Mouse (Mus musculus) mouse trophoblast stem cell (cell line): ENCODE results near the gene Entpd2.
"Not testable (repeated sequence)": the region's sequence is repeated elsewhere in the genome, so short reads cannot be mapped to it uniquely, and the experiment has no call there.

Experiments
- in situ Hi-C, 2 experiments: fragments of 300-500 bp; cut with MseI, MboI; formaldehyde crosslinking; loops; 2 replicates in 1 of 2; 3 replicates in 1 of 2; pipeline ENCODE4 v1.15.1; 2025

The Entpd2 gene

GRCm38 (mm10) chr2:25394281-25395221 is 1.1 kb upstream of the Entpd2 start:
- in situ Hi-C loops = no loop called here

DNA sequence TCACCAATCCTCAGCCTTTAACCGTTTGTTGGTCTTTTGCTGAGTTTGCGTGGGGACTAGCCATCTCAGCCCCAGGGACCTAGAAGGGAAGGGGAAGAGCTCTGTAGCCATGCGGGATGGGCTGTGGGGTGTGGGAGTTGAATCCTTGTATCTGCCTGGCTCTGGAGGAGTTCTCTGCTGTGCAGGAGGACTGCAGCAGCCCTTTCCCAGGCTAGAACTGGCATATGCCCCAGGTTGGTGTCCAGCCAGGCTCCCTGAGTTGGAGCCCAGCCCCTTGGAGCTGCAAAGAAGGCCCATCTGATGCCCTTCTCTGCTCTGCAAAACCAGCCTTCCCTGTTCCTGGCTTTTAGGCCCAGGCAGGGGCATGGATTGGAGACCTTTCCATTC is 916 bp downstream of the Entpd2 start:
- in situ Hi-C loops = no loop called here

- in situ Hi-C loops = no loop called here
These were observed 1.3 kb downstream of the Entpd2 start for GRCm38 (mm10) chr2:25397010-25397409.

GRCm38 (mm10) chr2:25398065-25398464 is 2.4 kb downstream of the Entpd2 start:
- in situ Hi-C loops = no loop called here

GRCm38 (mm10) chr2:25399051-25399450 is 3.4 kb downstream of the Entpd2 start, which contains the start of gene Npdc1:
TSS of gene Npdc1 (plus strand) at chr2:25399351.
- in situ Hi-C loops = no loop called here

DNA sequence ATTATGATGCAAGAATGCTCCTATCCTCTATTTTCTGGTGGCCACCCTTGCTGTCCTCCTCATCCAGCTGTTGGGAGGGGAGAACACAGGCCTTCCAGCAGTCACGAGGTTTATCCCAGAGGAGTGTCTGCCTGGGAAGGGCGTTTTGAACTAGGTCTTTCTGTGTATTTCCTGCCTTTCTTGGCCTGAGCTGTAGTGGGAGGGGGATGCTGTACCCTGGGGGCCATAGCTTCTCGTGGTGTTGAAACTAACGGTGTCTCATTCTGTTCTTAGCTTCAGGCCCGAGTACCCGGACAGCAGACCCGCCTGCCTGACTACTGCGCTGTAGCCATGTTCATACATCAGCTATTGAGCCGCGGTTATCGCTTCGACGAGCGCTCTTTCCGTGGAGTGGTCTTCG is 4.6 kb downstream of the Entpd2 start:
- in situ Hi-C loops = no loop called here

GRCm38 (mm10) chr2:25400764-25401163 is 5.1 kb downstream of the Entpd2 start:
- in situ Hi-C loops = no loop called here

DNA sequence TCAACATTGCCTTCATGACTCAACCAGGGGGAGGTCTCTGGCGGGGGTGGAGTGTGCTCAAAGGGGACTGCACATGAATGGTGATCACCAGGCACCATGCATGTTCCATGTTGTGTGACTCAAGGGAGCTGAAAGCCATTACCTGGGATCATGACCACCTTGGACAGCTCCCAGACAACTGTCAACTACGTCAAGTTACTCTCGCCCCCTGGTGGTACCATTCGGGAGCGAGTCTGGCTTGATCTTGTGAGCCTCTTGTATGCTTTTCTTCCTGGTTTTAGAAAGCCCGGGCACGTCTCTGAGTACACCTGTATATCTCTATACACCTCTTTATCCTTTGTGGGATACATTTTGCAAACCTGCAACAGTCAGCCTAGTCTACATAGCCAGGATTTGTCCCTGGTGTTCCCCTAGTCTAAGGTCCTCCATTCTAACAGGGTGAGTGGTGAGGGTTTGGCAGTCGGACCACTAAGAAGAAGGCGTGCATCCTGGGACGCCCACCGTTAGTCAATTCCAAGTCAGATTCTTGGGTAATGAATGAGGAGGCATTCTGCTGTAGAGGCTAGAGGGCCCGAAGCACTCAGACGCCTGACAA is 6.8 kb downstream of the Entpd2 start:
- in situ Hi-C loops = no loop called here

DNA sequence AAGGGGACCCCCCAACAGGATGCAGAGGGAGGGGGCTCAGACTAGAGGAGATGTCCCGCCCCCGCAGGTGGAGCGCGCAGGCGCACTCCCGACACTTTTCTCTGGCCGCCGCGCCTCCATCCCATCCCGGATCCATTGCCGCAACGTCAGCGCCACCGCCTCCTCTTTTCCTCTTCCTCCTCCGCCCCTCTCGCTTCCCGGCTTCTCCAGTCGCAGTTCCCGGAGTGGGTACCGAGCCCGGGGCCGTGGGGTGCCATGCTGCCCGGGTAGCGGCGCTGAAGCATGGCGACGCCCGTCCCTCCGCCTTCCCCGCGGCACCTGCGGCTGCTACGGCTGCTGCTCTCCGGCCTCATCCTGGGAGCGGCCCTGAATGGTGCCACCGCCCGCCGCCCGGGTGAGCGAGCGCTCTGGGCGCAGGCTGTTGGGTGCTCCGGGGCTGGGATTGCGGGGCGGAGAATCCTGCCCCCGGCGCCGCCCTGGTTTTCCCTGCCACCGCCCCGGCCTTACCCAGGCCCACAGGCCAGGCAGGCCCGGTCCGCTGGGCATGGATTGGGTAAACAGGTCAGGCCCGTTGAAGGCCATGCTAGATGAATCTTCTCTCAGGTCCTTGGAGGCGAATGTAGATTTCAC is 7.4 kb downstream of the Entpd2 start:
- in situ Hi-C loops = no loop called here

GRCm38 (mm10) chr2:25403994-25404393 is 8.3 kb downstream of the Entpd2 start:
- in situ Hi-C loops = no loop called here

DNA sequence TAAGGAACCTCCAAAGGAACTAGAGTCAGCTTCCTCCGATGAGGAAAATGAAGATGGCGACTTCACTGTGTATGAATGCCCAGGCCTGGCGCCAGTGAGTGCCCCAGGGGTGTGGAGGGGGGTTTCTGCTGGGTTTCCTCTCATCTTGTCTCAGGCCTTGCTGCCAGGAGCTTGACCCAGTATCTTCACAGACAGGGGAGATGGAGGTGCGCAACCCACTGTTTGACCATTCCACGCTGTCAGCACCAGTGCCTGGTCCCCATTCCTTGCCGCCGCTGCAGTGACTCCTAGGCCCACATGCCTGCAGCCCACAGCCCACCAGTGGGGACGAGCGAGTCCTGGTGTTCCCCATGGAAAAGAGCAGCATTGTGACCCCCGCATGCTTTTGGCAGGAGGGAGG is 13.2 kb downstream of the Entpd2 start:
- in situ Hi-C loops = no loop called here

DNA sequence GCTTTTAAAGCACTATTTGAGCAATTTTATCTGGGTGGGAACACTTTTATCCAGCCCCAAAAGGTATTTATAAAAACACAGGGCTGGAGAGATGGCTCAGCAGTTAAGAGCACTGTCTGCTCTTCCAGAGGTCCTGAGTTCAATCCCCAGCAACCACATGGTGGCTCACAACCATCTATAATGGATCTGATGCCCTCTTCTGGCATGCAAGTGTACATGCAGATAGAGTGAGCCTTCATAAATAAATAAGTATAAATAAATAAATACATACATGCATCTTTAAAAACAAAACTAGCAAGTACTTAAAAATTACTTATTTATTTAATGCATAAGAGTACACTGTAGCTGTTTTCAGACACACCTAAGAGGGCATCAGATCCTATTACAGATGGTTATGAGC is 17.8 kb downstream of the Entpd2 start:
- in situ Hi-C loops = not testable (repeated sequence)

DNA sequence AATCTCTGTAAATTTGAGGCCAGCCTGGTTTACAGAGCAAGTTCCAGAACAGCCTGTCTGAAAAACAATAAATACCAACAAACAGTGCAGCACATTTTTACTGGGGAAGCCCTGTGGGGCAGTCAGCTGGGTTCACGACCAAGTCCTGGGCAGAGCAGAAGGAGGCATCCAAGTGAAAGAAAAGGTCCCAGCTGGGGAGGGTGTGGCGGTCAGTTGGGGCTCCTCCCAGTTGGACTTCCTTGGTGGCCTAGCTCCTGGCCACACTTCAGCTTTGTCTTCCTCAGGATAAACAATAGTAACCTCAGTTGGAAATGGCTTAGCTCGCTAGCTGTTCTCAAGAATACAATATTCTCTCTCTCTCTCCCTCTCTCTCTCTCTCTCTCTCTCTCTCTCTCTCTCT is 21.8 kb downstream of the Entpd2 start:
- in situ Hi-C loops = no loop called here

DNA sequence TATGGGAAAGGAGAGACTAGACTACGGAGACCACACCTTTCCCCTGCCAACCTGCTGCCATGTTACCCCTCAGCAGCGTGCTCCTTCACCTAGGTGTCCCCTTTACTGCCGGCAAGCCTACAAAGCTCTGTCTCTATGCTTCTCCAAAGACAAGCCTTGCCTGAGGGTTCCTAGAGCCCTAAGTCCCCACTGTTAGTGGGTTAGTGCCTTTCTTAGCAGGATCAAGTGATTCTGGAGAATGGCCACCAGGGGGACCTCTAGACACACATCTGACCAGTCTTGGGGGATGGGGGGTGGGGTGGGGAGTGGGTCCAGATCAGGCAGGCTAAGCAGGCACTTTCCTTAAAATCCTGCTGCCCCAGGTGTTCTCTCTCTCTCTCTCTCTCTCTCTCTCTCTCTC is 26.2 kb downstream of the Entpd2 start:
- in situ Hi-C loops = loop anchor here in 1 of 2 experiments (5.0 kb wide), 1 partner anchor 65 kb away; no protein-coding TSS in a partner anchor

DNA sequence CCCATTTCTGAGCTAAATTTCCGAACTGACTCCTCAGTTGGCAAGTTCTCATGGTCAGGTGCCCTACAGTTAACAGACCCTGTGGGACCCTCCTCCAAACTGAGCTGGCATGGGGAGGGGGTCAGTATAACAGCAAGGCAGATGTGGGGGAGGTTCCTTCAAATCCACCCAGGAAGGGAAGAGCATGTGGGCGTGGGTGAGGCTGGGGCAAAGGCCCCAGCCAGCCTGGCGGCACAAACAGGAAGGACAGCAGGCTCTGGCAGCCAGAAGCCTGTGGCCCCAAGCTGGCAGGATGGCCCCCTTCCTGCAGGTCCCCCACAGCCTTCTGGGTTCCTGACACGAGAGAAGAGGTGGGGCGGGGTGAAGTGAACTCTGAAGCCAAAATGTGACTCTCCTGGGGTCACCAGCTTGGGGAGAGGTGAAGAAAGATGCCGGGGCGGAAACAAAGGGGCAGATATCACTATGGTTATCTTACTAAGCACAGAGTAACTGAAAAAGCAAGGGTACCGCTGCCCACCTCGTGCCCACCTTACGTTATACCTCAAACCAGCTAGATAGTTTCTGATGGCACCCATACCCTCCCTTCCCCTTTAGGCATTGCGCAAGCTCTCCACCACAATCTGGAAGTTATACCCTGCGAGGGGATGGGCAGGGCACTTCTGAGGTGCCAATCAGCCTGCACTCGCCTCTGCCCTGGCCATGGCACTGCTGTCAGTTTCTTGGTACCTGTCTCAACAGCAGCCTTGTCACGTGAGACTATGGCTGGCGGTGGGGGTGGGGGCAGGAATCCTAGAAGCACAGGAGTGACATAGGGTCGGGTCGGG is 27.1 kb downstream of the Entpd2 start, which contains the start of gene Fut7:
Fut7 (plus strand) TSS at position 681 of the 824 bp plus-strand sequence.
- in situ Hi-C loops = loop anchor here in 1 of 2 experiments (5.0 kb wide), 1 partner anchor 65 kb away; no protein-coding TSS in a partner anchor

DNA sequence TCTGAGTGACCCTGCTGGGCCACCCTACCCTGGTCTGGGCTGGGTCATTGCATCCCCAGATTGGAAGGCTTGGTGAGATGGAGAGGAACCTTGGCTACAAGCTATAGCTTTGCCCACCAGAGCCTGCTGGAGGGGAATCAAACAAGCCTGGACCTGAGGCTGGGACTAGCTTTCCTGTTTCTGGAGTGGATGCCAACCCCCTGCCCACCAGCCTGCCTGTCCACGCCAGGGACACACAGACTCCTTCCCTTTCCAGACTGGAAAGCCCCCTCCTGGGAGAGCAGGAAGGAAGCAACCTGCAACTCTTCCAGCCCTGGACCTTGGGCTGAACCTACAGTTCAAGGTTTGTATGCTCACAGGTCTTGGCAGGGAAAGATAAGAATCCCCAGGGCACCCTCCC is 28.0 kb downstream of the Entpd2 start:
- in situ Hi-C loops = loop anchor here in 1 of 2 experiments (5.0 kb wide), 1 partner anchor 64 kb away; no protein-coding TSS in a partner anchor

GRCm38 (mm10) chr2:25425481-25425880 is 29.8 kb downstream of the Entpd2 start:
- in situ Hi-C loops = loop anchor here in 1 of 2 experiments (5.0 kb wide), 1 partner anchor 57 kb away; no protein-coding TSS in a partner anchor

DNA sequence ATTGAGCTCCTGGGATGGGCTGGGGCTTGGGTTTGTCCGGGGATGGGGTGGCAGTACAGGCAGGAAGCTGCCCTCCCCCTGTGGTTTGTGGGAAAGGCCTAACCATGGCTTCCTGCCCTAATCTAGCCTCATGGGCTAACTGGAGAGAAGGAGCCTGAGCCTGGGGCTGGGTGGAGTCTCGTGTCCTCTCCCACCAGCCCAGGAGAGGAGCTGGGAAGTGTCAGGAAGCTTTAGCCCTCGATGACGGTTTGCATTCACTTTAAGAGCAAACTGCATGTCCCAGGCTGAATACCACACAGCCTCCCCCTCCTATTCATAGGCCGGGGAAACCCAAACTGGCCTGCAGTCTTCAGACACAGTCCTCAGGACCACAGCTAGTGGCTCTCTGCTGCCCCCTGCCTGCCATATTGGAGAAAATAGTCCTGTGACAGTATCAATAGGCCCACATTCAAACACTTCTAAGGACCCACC is 31.1 kb downstream of the Entpd2 start:
- in situ Hi-C loops = loop anchor here in 1 of 2 experiments (5.0 kb wide), 1 partner anchor 56 kb away; no protein-coding TSS in a partner anchor

GRCm38 (mm10) chr2:25427256-25427655 is 31.6 kb downstream of the Entpd2 start:
- in situ Hi-C loops = loop anchor here in 1 of 2 experiments (5.0 kb wide), 1 partner anchor 55 kb away; no protein-coding TSS in a partner anchor

GRCm38 (mm10) chr2:25428442-25429236 is 33.0 kb downstream of the Entpd2 start, which contains the start of gene Abca2:
TSS of gene Abca2 (plus strand) at chr2:25428703.
- in situ Hi-C loops = loop anchor here in 1 of 2 experiments (5.0 kb wide), 1 partner anchor 54 kb away; no protein-coding TSS in a partner anchor
